Mouse (Mus musculus): Measurements from ENCODE around the gene Vmn1r82. TPM values are rescaled to one million over a fixed set of nuclear protein-coding genes. Genes with fewer than 3 reads are reported as not detected.

The Vmn1r82 gene
- 0.05 TPM in 1 of 2 replicates, not detected in the other for polyA plus RNA-seq (2012; ENCODE audit: low replicate concordance)

DNA sequence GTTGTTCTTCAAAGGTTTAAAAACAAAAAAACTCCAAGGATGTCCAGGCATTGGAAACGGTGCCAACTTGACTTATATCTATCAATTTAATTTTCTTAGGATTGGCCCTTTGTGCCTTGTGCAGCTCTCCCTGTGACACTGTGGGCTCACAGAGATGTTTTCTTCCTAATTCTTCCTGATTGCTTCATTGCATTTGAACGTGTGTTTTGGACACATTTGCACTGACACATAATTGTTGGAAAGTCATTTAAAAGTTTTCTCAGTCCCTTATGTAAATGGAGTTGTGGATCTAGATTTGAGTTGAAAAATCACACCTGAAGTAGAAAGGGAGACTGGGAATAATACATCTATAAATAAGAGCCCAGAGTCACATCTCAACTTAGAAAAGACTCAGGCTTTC, at the start of gene Vmn1r82:
Vmn1r82 (plus strand) TSS at position 301 of the 400 bp plus-strand sequence.

DNA sequence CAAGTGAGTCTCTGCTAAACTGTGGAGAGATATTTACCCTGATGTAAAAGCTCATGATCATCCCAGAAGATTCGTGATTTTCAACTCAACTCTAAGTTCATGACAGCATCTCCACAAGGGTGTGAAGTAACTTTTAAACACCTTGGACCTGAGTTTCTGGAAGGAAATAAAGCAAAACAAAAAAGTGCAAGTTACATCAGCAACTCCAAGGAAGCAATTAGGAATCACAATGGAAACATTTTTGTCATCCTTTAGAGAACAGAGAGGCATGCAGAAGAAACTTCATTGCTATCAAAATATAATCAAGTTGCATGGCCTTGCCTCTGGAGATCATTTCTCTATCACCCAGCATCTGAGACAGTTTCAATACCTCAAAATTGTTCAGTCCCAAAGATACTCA, 32.1 kb upstream of the Vmn1r82 start, which contains the start of gene Vmn1r81:
Vmn1r81 (minus strand) TSS at position 101 of the 400 bp plus-strand sequence.

GRCm38 (mm10) chr7:12329381-12329780, 29.2 kb downstream of the Vmn1r82 start, which contains the start of gene Vmn1r83:
Vmn1r83 (minus strand) TSS chr7:12329481.

Other genes starting within 250 kb of the Vmn1r82 start
- not detected in 2 replicates for gene Vmn1r78, start 150.2 kb upstream of the Vmn1r82 start, polyA plus RNA-seq (2012; ENCODE audit: low replicate concordance)
- not detected in 2 replicates for gene Vmn1r79, start 129.2 kb upstream of the Vmn1r82 start, polyA plus RNA-seq (2012; ENCODE audit: low replicate concordance)
- not detected in 2 replicates for gene Vmn1r80, start 111.1 kb upstream of the Vmn1r82 start, polyA plus RNA-seq (2012; ENCODE audit: low replicate concordance)
- gene Vmn1r81, start 32.2 kb upstream of the Vmn1r82 start, polyA plus RNA-seq (2012; ENCODE audit: low replicate concordance) = 0.07 TPM in 1 of 2 replicates, not detected in the other
- gene Vmn1r83, start 29.1 kb downstream of the Vmn1r82 start, polyA plus RNA-seq (2012; ENCODE audit: low replicate concordance) = not detected in 2 replicates
- gene Vmn1r84, start 68.8 kb downstream of the Vmn1r82 start, polyA plus RNA-seq (2012; ENCODE audit: low replicate concordance) = not detected in 2 replicates
- 0.07 TPM in 1 of 2 replicates, not detected in the other for gene Zfp551, start 122.3 kb downstream of the Vmn1r82 start, polyA plus RNA-seq (2012; ENCODE audit: low replicate concordance)
- gene Zfp606, start 177.9 kb downstream of the Vmn1r82 start, polyA plus RNA-seq (2012; ENCODE audit: low replicate concordance) = 1.6 and 1.7 TPM in 2 replicates
- not detected in 2 replicates for gene 2900092C05Rik, start 212.1 kb downstream of the Vmn1r82 start, polyA plus RNA-seq (2012; ENCODE audit: low replicate concordance)

Data from leukemia stem cell, adult 10-12 weeks (primary cell).